Mouse (Mus musculus) liver, embryonic 14.5 days (tissue): ENCODE measurements around the gene Nup93. TPM values are rescaled to one million over a fixed set of nuclear protein-coding genes. Genes with fewer than 3 reads are reported as not detected.

ENCODE experiments used
- ATAC-seq: fragments of 200-750 bp; cut with Nextera tagmentation; 2 replicates; pipeline ENCODE4 v1.8.0; 2017; ENCODE audit warnings: moderate number of reproducible peaks, mild to moderate bottlenecking, moderate library complexity; ENCODE audit not compliant: insufficient read depth
- DNase-seq, 3 experiments: peaks; one replicate each; pipeline ENCODE4 v3.0.0-alpha.2; 2012 to 2013; ENCODE audit warnings: low read depth in 3 of 3, low spot score in 3 of 3
- H3K27ac ChIP-seq: fragments of 300-500 bp; sonication (generic); 2 replicates; pipeline ENCODE4 v1.5.1; 2014; ENCODE audit warnings: moderate library complexity, mild to moderate bottlenecking, control low read depth, inconsistent platforms
- H3K27me3 ChIP-seq: fragments of 300-500 bp; sonication (generic); 2 replicates; pipeline ENCODE4 v1.6.1; 2014; ENCODE audit warnings: mild to moderate bottlenecking, low read length, moderate library complexity; ENCODE audit not compliant: control insufficient read depth, insufficient read depth
- H3K36me3 ChIP-seq: fragments of 300-500 bp; sonication (generic); replicated peaks from 2 replicates; pipeline ENCODE4 v1.6.1; 2014; ENCODE audit warnings: low read depth; ENCODE audit not compliant: control insufficient read depth, insufficient read depth
- H3K4me1 ChIP-seq, 2 experiments: fragments of 200-500 bp in 1 of 2; fragments of 300-500 bp in 1 of 2; sonication (generic) in 1 of 2; replicated peaks; 2 replicates each; pipeline ENCODE4 v1.6.1; 2012 to 2014; ENCODE audit warnings: antibody characterized with exemption in 1 of 2, inconsistent platforms in 1 of 2, low read length in 1 of 2; ENCODE audit not compliant: control insufficient read depth in 2 of 2, insufficient read depth in 2 of 2
- H3K4me2 ChIP-seq: fragments of 300-500 bp; sonication (generic); 2 replicates; pipeline ENCODE4 v1.6.1; 2014; ENCODE audit warnings: low read depth, mild to moderate bottlenecking, control low read depth, moderate library complexity
- H3K4me3 ChIP-seq, 2 experiments: fragments of 200-500 bp in 1 of 2; fragments of 300-500 bp in 1 of 2; sonication (generic) in 1 of 2; 2 replicates each; pipeline ENCODE4 v1.5.1; 2012 to 2014; ENCODE audit warnings: low read depth in 2 of 2, low read length in 2 of 2, mild to moderate bottlenecking in 2 of 2, control low read depth in 1 of 2, inconsistent platforms in 1 of 2, moderate library complexity in 1 of 2; ENCODE audit not compliant: insufficient read depth in 1 of 2
- H3K9ac ChIP-seq: fragments of 300-500 bp; sonication (generic); replicated peaks from 2 replicates; pipeline ENCODE4 v1.6.1; 2014; ENCODE audit warnings: mild to moderate bottlenecking, control low read depth, moderate library complexity
- H3K9me3 ChIP-seq: fragments of 300-500 bp; sonication (generic); 2 replicates; pipeline ENCODE4 v1.6.1; 2016; ENCODE audit warnings: low read length, mixed read lengths; ENCODE audit not compliant: control insufficient read depth
- CTCF ChIP-seq: IDR thresholded peaks from 2 replicates; pipeline ENCODE4 v1.5.1; 2016; ENCODE audit warnings: antibody characterized with exemption, low read depth, control low read depth
- EP300 ChIP-seq: IDR thresholded peaks from 2 replicates; pipeline ENCODE4 v1.6.1; 2016; ENCODE audit warnings: antibody characterized with exemption, low read depth
- WGBS: fragments of 180-500 bp; shearing (Covaris S2); extraction: QIAGEN DNeasy Blood & Tissue Kit; methylation state at CpG from one replicate; pipeline ENCODE4 v1.1.7; 2014; ENCODE audit not compliant: insufficient replicate concordance; 5-methylcytosine and 5-hydroxymethylcytosine counted together
- polyA plus RNA-seq, 2 experiments: library from polyadenylated mRNA; depleted of rRNA in 1 of 2; stranded (reverse) in 1 of 2; unstranded in 1 of 2; fragments of >200 nt; fragmentation: Nextera tagmentation in 1 of 2; extraction: Ambion mirVana in 1 of 2; gene quantifications; 2 replicates each; pipeline versions ENCODE4 v1.2.1 to v1.2.3; 2012 to 2014

The Nup93 gene
- polyA plus RNA-seq, 2 experiments = 28.2 to 38.7 TPM

DNA sequence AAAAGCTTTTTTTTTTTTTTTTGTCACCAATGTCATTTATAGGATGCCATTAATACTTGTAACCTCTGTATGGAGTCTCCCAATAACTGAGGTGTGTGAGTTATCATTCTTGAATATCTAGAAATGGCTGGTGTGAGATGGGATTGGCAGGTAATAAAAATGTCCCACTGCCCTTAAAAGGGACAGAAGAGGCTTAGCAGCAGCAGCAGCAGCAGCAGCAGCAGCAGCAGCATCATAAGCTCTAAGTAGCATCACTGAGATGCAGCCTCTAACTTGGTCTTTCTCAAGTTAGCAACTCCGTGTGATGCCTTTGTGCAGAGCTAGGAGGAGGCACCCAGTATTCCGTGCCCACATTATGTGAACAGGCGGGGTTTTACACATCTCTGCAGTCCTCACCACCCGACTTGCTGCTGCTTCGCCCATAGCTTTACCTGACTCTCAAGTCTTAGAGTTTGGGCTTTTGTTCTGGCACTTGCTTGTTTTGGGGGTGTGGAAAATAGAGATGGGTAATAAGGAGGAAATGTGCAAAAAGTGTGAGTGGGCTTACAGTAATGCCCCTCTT is 59.0 kb downstream of the Nup93 start:
- no peak overlapping the region for H3K9ac ChIP-seq
- TF ChIP-seq EP300 (no peak), CTCF (no peak)
- DNase-seq = no peak
- H3K36me3 ChIP-seq = no peaks in the 10 kb centered on the region
- 80% methylated on average over 5 of the region's 5 CpGs for WGBS
- ATAC-seq = no peak
- H3K4me3 ChIP-seq = no peak overlapping the region
- no peaks in the 10 kb centered on the region for H3K9me3 ChIP-seq
- no peaks in the 10 kb centered on the region for H3K27me3 ChIP-seq
- no peak overlapping the region for H3K4me2 ChIP-seq
- H3K27ac ChIP-seq = no peak overlapping the region
- H3K4me1 ChIP-seq = no peaks in the 10 kb centered on the region; a peak in 1 of 4 replicates

DNA sequence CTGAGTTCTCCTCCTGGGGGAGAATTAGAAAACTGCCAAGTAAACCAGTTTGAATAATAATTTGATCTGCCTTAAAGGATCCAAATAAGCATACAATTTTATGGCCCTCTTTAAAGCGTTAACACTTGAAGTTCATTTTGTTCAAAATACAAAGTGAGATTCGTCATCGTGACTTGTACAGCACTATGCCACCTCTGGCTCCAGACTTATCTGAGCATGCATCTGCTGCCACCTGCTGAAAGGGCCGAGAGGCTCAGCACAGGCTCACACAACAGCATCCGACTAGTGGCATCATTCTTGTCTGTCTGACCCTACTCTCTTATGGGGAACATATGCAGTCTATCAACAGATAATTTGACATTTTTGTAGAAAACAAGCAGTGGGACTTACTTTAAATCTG is 59.7 kb downstream of the Nup93 start:
- Histone ChIP-seq H3K27ac (no peak overlapping the region), H3K4me3 (no peak overlapping the region), H3K4me1 (no peaks in the 10 kb centered on the region; a peak in 1 of 4 replicates), H3K9me3 (no peaks in the 10 kb centered on the region), H3K36me3 (no peaks in the 10 kb centered on the region), H3K9ac (no peak overlapping the region), H3K27me3 (no peaks in the 10 kb centered on the region), H3K4me2 (no peak overlapping the region)
- 55% methylated on average over 5 of the region's 5 CpGs for WGBS
- TF ChIP-seq CTCF = peak; percentile 32
- TF ChIP-seq EP300 = no peak
- no peak for DNase-seq
- no peak for ATAC-seq

DNA sequence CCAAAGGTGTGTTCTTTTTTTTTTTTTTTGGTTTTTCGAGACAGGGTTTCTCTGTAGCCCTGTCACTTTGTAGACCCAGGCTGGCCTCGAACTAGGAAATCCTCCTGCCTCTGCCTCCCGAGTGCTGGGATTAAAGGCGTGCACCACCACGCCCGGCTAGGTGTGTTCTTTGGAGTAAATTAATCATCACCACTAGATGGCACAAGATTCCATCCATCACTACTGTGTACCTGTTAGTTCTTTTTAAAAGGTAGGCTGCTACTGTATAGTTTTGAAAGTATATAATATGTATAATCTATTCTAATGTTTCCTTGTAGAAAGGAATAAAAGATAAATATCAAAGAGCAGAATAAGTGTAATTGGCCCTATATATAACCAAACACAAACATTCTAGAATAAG is 63.9 kb downstream of the Nup93 start:
- no peak overlapping the region for H3K4me2 ChIP-seq
- no peak overlapping the region for H3K9ac ChIP-seq
- H3K4me3 ChIP-seq = no peak overlapping the region
- H3K36me3 ChIP-seq = no peaks in the 10 kb centered on the region
- H3K9me3 ChIP-seq = no peaks in the 10 kb centered on the region
- H3K27me3 ChIP-seq = no peaks in the 10 kb centered on the region
- DNase-seq = no peak
- H3K27ac ChIP-seq = no peak overlapping the region
- 57% methylated on average over 6 of the region's 6 CpGs for WGBS
- no peak for ATAC-seq
- no peak for TF ChIP-seq EP300
- peak; percentile 27; the same call in 1 of the 2 replicates for TF ChIP-seq CTCF
- H3K4me1 ChIP-seq = peaks cover 0 to 4% of the 10 kb centered on the region in 2 experiments; a peak in 2 of 4 replicates

DNA sequence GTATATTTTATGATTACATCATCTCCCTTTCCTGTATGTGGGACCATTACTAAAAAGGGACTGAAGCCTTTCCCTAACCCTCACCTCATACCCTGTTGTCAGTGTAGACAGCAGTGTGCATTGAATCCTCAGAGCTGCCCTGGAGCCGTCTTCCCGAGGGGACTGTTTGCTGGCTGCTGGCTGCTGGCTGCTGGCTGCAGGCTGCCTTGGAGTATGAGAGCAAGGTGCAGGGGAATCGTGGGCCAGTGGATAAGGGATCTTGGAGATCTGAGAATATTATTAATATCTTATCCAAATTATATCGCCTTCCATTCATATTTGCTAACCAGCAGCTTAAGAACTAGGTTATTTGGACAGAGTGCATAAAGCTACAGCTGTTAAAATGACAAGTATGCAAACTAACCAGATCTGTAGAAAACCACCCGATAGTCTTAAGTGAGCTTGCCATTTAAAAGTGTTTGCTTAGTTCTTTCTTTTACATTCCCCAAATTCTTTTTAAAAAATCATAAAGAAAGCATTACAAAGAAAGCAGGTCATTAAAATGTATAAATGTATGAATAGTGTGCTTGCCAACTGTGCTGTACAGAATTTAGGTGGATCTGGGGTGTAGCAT is 65.7 kb downstream of the Nup93 start:
- Histone ChIP-seq H3K4me1 (peaks cover 0 to 4% of the 10 kb centered on the region in 2 experiments; a peak in 2 of 4 replicates), H3K4me3 (no peak overlapping the region), H3K9ac (no peak overlapping the region), H3K27me3 (no peaks in the 10 kb centered on the region), H3K4me2 (no peak overlapping the region), H3K9me3 (no peaks in the 10 kb centered on the region), H3K36me3 (no peaks in the 10 kb centered on the region), H3K27ac (no peak overlapping the region)
- 69% methylated on average over 5 of the region's 5 CpGs for WGBS
- ATAC-seq (no peak), DNase-seq (no peak)
- no peak for TF ChIP-seq CTCF
- TF ChIP-seq EP300 = no peak

GRCm38 (mm10) chr8:94282453-94282985 is 68.2 kb downstream of the Nup93 start:
- Histone ChIP-seq H3K9ac (no peak overlapping the region), H3K36me3 (no peaks in the 10 kb centered on the region), H3K4me2 (no peak overlapping the region), H3K27ac (no peak overlapping the region), H3K27me3 (no peaks in the 10 kb centered on the region), H3K4me1 (peaks cover 0 to 4% of the 10 kb centered on the region in 2 experiments; a peak in 2 of 4 replicates), H3K4me3 (no peak overlapping the region), H3K9me3 (no peaks in the 10 kb centered on the region)
- 79% methylated on average over 3 of the region's 3 CpGs for WGBS
- ATAC-seq (no peak), DNase-seq (no peak)
- TF ChIP-seq CTCF = no peak
- TF ChIP-seq EP300 = no peak
